Mouse (Mus musculus): Measurements from ENCODE around the gene Fndc7. TPM values are rescaled to one million over a fixed set of nuclear protein-coding genes. Genes with fewer than 3 reads are reported as not detected.

Fndc7 gene
- not detected for polyA plus RNA-seq (2014; fragmentation: Illumina TruSeq; extraction: RNeasy Lipid Tissue Mini Kit (QIAGEN cat#74804); ENCODE audit: low read depth, low replicate concordance)

GRCm38 (mm10) chr3:108889908-108890307, at the start of gene Fndc7:
Fndc7 (minus strand) TSS chr3:108890008.

GRCm38 (mm10) chr3:108939573-108939972, 49.8 kb upstream of the Fndc7 start, which contains the start of gene Henmt1:
Henmt1 (plus strand) TSS chr3:108939873.

GRCm38 (mm10) chr3:108911548-108912413, 22.0 kb upstream of the Fndc7 start, which contains the start of gene Prpf38b:
Prpf38b (minus strand) TSS chr3:108911727.

GRCm38 (mm10) chr3:108840000-108840715, 49.6 kb downstream of the Fndc7 start, which contains the start of gene Stxbp3:
Stxbp3 (minus strand) TSS chr3:108840526.

Other genes with a start within 250 kb of the Fndc7 start
- gene Clcc1, start 236.1 kb downstream of the Fndc7 start, polyA plus RNA-seq (2014; fragmentation: Illumina TruSeq; extraction: RNeasy Lipid Tissue Mini Kit (QIAGEN cat#74804); ENCODE audit: low read depth, low replicate concordance): 52.2 TPM
- 6.8 TPM for gene Gpsm2, start 167.7 kb downstream of the Fndc7 start, polyA plus RNA-seq (2014; fragmentation: Illumina TruSeq; extraction: RNeasy Lipid Tissue Mini Kit (QIAGEN cat#74804); ENCODE audit: low read depth, low replicate concordance)
- not detected for gene Aknad1, start 150.3 kb downstream of the Fndc7 start, polyA plus RNA-seq (2014; fragmentation: Illumina TruSeq; extraction: RNeasy Lipid Tissue Mini Kit (QIAGEN cat#74804); ENCODE audit: low read depth, low replicate concordance)
- 51.0 TPM for gene Stxbp3, start 49.5 kb downstream of the Fndc7 start, polyA plus RNA-seq (2014; fragmentation: Illumina TruSeq; extraction: RNeasy Lipid Tissue Mini Kit (QIAGEN cat#74804); ENCODE audit: low read depth, low replicate concordance)
- gene Prpf38b, start 21.7 kb upstream of the Fndc7 start, polyA plus RNA-seq (2014; fragmentation: Illumina TruSeq; extraction: RNeasy Lipid Tissue Mini Kit (QIAGEN cat#74804); ENCODE audit: low read depth, low replicate concordance): 69.4 TPM
- not detected for gene Henmt1, start 49.9 kb upstream of the Fndc7 start, polyA plus RNA-seq (2014; fragmentation: Illumina TruSeq; extraction: RNeasy Lipid Tissue Mini Kit (QIAGEN cat#74804); ENCODE audit: low read depth, low replicate concordance)
- gene Gm9857, start 50.4 kb upstream of the Fndc7 start, polyA plus RNA-seq (2014; fragmentation: Illumina TruSeq; extraction: RNeasy Lipid Tissue Mini Kit (QIAGEN cat#74804); ENCODE audit: low read depth, low replicate concordance): not detected
- 1.5 TPM for gene Fam102b, start 137.6 kb upstream of the Fndc7 start, polyA plus RNA-seq (2014; fragmentation: Illumina TruSeq; extraction: RNeasy Lipid Tissue Mini Kit (QIAGEN cat#74804); ENCODE audit: low read depth, low replicate concordance)
- gene Slc25a54, start 190.5 kb upstream of the Fndc7 start, polyA plus RNA-seq (2014; fragmentation: Illumina TruSeq; extraction: RNeasy Lipid Tissue Mini Kit (QIAGEN cat#74804); ENCODE audit: low read depth, low replicate concordance): not detected
- gene Slc25a24, start 233.1 kb upstream of the Fndc7 start, polyA plus RNA-seq (2014; fragmentation: Illumina TruSeq; extraction: RNeasy Lipid Tissue Mini Kit (QIAGEN cat#74804); ENCODE audit: low read depth, low replicate concordance): 2.3 TPM